Mouse (Mus musculus): ENCODE measurements around the gene Trmt10c.

GRCm38 (mm10) chr16:56074122-56074521 lies 36.5 kb upstream of the Trmt10c start:
- TF ChIP-seq CTCF (IDR thresholded peaks at IDR 0.05; ENCODE audit: low read depth, low read length) (no peak), POLR2A (IDR thresholded peaks at IDR 0.05; ENCODE audit: extremely low read depth, insufficient read depth, low read length) (no peak)

All from liver, adult 2 months (tissue).